7 mouse cellular contexts compared by ENCODE assay signal in genomic region chr11:70656964-70657363, GRCm38 (mm10). TPM values are rescaled to one million over a fixed set of nuclear protein-coding genes. Genes with fewer than 3 reads are reported as not detected.
DNase-seq lines count a peak whose midpoint lies in the region; ATAC-seq and TF ChIP-seq lines count a peak whose summit lies in the region.

Gene Eno3, plus strand, starts transcription at chr11:70657202.

- peak within 1 kb of the TSS; percentile 97 for H3K27ac ChIP-seq in spleen, adult 2 months (ENCODE audit: insufficient read depth, low read length)
- peak within 1 kb of the TSS; percentile 98 for H3K27ac ChIP-seq in intestine, embryonic 14.5 days (ENCODE audit: low read depth)
- no peak within 1 kb of the TSS for H3K27ac ChIP-seq in midbrain, embryonic 16.5 days (ENCODE audit: low read length)

- peak within 1 kb of the TSS; percentile 74 for H3K4me3 ChIP-seq in spleen, adult 2 months (ENCODE audit: extremely low read depth, insufficient read depth, insufficient read length)
- peak within 1 kb of the TSS; percentile 100 for H3K4me3 ChIP-seq in intestine, embryonic 14.5 days (ENCODE audit: low read depth, low read length)
- peak within 1 kb of the TSS; percentile 95 for H3K4me3 ChIP-seq in midbrain, embryonic 16.5 days (ENCODE audit: low read depth, low read length)

- peaks cover 18% of the 10 kb centered on the region for H3K36me3 ChIP-seq in spleen, adult 2 months (ENCODE audit: control insufficient read depth, insufficient read depth, low read length)
- H3K36me3 ChIP-seq in intestine, embryonic 14.5 days (ENCODE audit: control insufficient read depth, insufficient read depth, low read length) = peaks cover 18% of the 10 kb centered on the region
- H3K36me3 ChIP-seq in midbrain, embryonic 16.5 days (ENCODE audit: control insufficient read depth, insufficient read depth, low read length) = no peaks in the 10 kb centered on the region

- no peaks in the 10 kb centered on the region for H3K27me3 ChIP-seq in spleen, adult 2 months (ENCODE audit: control insufficient read depth, insufficient read depth, low read length)
- H3K27me3 ChIP-seq in intestine, embryonic 14.5 days (replicated peaks; ENCODE audit: control insufficient read depth, insufficient read depth, low read length) = no peaks in the 10 kb centered on the region
- H3K27me3 ChIP-seq in midbrain, embryonic 16.5 days (ENCODE audit: control insufficient read depth, insufficient read depth, low read depth, low read length) = no peaks in the 10 kb centered on the region

- H3K4me2 ChIP-seq in intestine, embryonic 14.5 days (ENCODE audit: low read length) = peak within 1 kb of the TSS; percentile 98
- peak within 1 kb of the TSS; percentile 83 for H3K4me2 ChIP-seq in midbrain, embryonic 16.5 days (ENCODE audit: low read length)

- DNase-seq in spleen, adult 2 months (ENCODE audit: low read depth in 1 of 2, low spot score in 2 of 2) = no peak
- no peak for DNase-seq in spleen, adult 12 weeks (ENCODE audit: low spot score)
- DNase-seq in brain, embryonic 14.5 days (ENCODE audit: low read depth) = no peak
- DNase-seq in gastrocnemius, postnatal 25 days = peak; percentile 79
- no peak for DNase-seq in intestine, embryonic 14.5 days (ENCODE audit: low spot score)
- DNase-seq in ovary, adult 18-20 months (ENCODE audit: low spot score) = no peak

- ATAC-seq in intestine, embryonic 14.5 days (replicated peaks; ENCODE audit: low FRiP score, low TSS enrichment, low read depth) = no peak
- no peak for ATAC-seq in midbrain, embryonic 16.5 days

- 49% methylated on average over 3 of the region's 3 CpGs for WGBS in spleen, adult 2 months
- WGBS in intestine, embryonic 14.5 days = 22% methylated on average over 3 of the region's 3 CpGs
- 15% methylated on average over 3 of the region's 3 CpGs for WGBS in midbrain, embryonic 16.5 days

- no peak for TF ChIP-seq POLR2A in spleen, adult 2 months (IDR thresholded peaks at IDR 0.05; ENCODE audit: low read depth, low read length)
- no peak for TF ChIP-seq POLR2A in brain, embryonic 14.5 days (IDR thresholded peaks at IDR 0.05; ENCODE audit: borderline replicate concordance, extremely low read depth, insufficient read depth, insufficient read length, poor library complexity, severe bottlenecking)

- peak within 1 kb of the TSS; percentile 99 for H3K9ac ChIP-seq in intestine, embryonic 14.5 days (ENCODE audit: low read length)
- H3K9ac ChIP-seq in midbrain, embryonic 16.5 days (ENCODE audit: low read depth, low read length) = peak within 1 kb of the TSS; percentile 59

- no peak for TF ChIP-seq CTCF in spleen, adult 2 months (IDR thresholded peaks at IDR 0.05; ENCODE audit: extremely low read depth, insufficient read depth, insufficient read length, insufficient replicate concordance)
- no peak for TF ChIP-seq CTCF in brain, embryonic 14.5 days (IDR thresholded peaks at IDR 0.05; ENCODE audit: borderline replicate concordance, extremely low read depth, insufficient read depth, insufficient read length)

- peaks cover 22% of the 10 kb centered on the region; the same call in 1 of the 2 replicates for H3K4me1 ChIP-seq in spleen, adult 2 months (ENCODE audit: control insufficient read depth, insufficient read depth, insufficient read length)
- peaks cover 31% of the 10 kb centered on the region for H3K4me1 ChIP-seq in intestine, embryonic 14.5 days (replicated peaks; ENCODE audit: control insufficient read depth, insufficient read depth, low read length)
- peaks cover 27% of the 10 kb centered on the region for H3K4me1 ChIP-seq in midbrain, embryonic 16.5 days (ENCODE audit: control insufficient read depth, insufficient read depth, low read length)

- H3K9me3 ChIP-seq in intestine, embryonic 14.5 days (ENCODE audit: control insufficient read depth, low read length) = no peaks in the 10 kb centered on the region
- no peaks in the 10 kb centered on the region for H3K9me3 ChIP-seq in midbrain, embryonic 16.5 days (replicated peaks; ENCODE audit: control insufficient read depth, low read length, poor library complexity, severe bottlenecking)

RNA-seq across cellular contexts. Expression of gene Eno3, which starts in this region (rescaled TPM):
- 15.3 and 20.0 TPM in 2 replicates for polyA plus RNA-seq in spleen, adult 2 months (2012; rRNA removed)
- polyA plus RNA-seq in brain, embryonic 14.5 days (2012; rRNA removed) = 23.0 and 24.1 TPM in 2 replicates
- 1,000 to 10,000 TPM; 7,828 to 7,878 TPM for total RNA-seq in gastrocnemius, postnatal 25 days (2021)
- polyA plus RNA-seq in intestine, embryonic 14.5 days (2014; fragmentation: Nextera tagmentation; extraction: Ambion mirVana) = 13.5 and 16.3 TPM in 2 replicates
- polyA plus RNA-seq in midbrain, embryonic 16.5 days (2015; fragmentation: Nextera tagmentation; extraction: Ambion mirVana) = 6.0 and 8.1 TPM in 2 replicates
